Mouse (Mus musculus) brown adipose tissue, adult 24 weeks (tissue): ENCODE measurements around the gene Ttyh1. TPM values are rescaled to one million over a fixed set of nuclear protein-coding genes. Genes with fewer than 3 reads are reported as not detected.
A peak's percentile ranks its signal among the peaks of the same experiment; 100 is the strongest.
"Not testable (repeated sequence)": the region's sequence is repeated elsewhere in the genome, so short reads cannot be mapped to it uniquely, and the experiment has no call there.

Source experiments
- H3K27ac ChIP-seq: fragments of 200-500 bp; replicated peaks from 2 replicates; pipeline ENCODE4 v1.5.1; 2012; ENCODE audit warnings: low read depth, mild to moderate bottlenecking, low read length
- H3K4me1 ChIP-seq: fragments of 200-500 bp; 2 replicates; pipeline ENCODE4 v1.6.1; 2012; ENCODE audit warnings: low read length, mixed read lengths; ENCODE audit not compliant: control insufficient read depth, insufficient read depth, insufficient read length
- H3K4me3 ChIP-seq: fragments of 200-500 bp; 2 replicates; pipeline ENCODE4 v1.5.1; 2012; ENCODE audit warnings: low read depth, mild to moderate bottlenecking, low read length, moderate library complexity; ENCODE audit not compliant: insufficient read depth
- polyA plus RNA-seq: library from polyadenylated mRNA; stranded (reverse); fragments of >200 nt; gene quantifications from 2 replicates; pipeline ENCODE4 v1.2.4, GENCODE M21; 2012; ENCODE audit not compliant: missing spikeins, insufficient read depth, insufficient read length

The Ttyh1 gene
- polyA plus RNA-seq, 1 experiment: 2.3 TPM

GRCm38 (mm10) chr7:4161596-4161995, 42.4 kb downstream of the Ttyh1 start:
- H3K4me1 ChIP-seq, H3K27ac ChIP-seq, H3K4me3 ChIP-seq: not testable (repeated sequence)

- H3K27ac ChIP-seq: 0 out of 2 replicates have a peak overlapping the region, but pooled peaks have one; percentile 1
- 0 out of 2 replicates have a peak, but pooled peaks cover 3% of the 10 kb centered on the region for H3K4me1 ChIP-seq
- H3K4me3 ChIP-seq: peak overlapping the region; percentile 84
Observed at GRCm38 (mm10) chr7:4163571-4164072, 44.4 kb downstream of the Ttyh1 start.

- H3K4me3 ChIP-seq: peak within 1 kb of the TSS; percentile 84
- H3K27ac ChIP-seq: peak within 1 kb of the TSS; percentile 35; the same call in 1 of the 2 replicates
- 0 out of 2 replicates have a peak, but pooled peaks cover 3% of the 10 kb centered on the region for H3K4me1 ChIP-seq
Observed at GRCm38 (mm10) chr7:4164090-4164910, 45.1 kb downstream of the Ttyh1 start, which contains the start of gene Cdc42ep5. Gene Cdc42ep5, minus strand, starts transcription at chr7:4164860.

- Histone ChIP-seq H3K27ac (no peak overlapping the region), H3K4me3 (no peak overlapping the region), H3K4me1 (0 out of 2 replicates have a peak, but pooled peaks cover 3% of the 10 kb centered on the region)
Observed at GRCm38 (mm10) chr7:4165286-4165685, 46.1 kb downstream of the Ttyh1 start.

- H3K4me1 ChIP-seq: 0 out of 2 replicates have a peak, but pooled peaks cover 3% of the 10 kb centered on the region
- H3K27ac ChIP-seq: no peak overlapping the region
- no peak overlapping the region for H3K4me3 ChIP-seq
Observed at GRCm38 (mm10) chr7:4167098-4167497, 47.9 kb downstream of the Ttyh1 start.

GRCm38 (mm10) chr7:4170193-4170938, 51.2 kb downstream of the Ttyh1 start:
- Histone ChIP-seq H3K4me1 (no peaks in the 10 kb centered on the region), H3K27ac (no peak overlapping the region), H3K4me3 (no peak overlapping the region)

- Histone ChIP-seq H3K27ac (no peak overlapping the region), H3K4me1 (no peaks in the 10 kb centered on the region), H3K4me3 (no peak overlapping the region)
Observed at GRCm38 (mm10) chr7:4178438-4178837, 59.2 kb downstream of the Ttyh1 start.

Other genes with a start within 250 kb of the Ttyh1 start
- not detected in 2 replicates for gene Gm14548, start 221.3 kb upstream of the Ttyh1 start, polyA plus RNA-seq
- gene Lilra6, start 203.9 kb upstream of the Ttyh1 start, polyA plus RNA-seq: 0.59 TPM in 1 of 2 replicates, not detected in the other
- 1.6 and 1.7 TPM in 2 replicates for gene Lair1, start 56.2 kb upstream of the Ttyh1 start, polyA plus RNA-seq
- 20.2 and 24.0 TPM in 2 replicates for gene Leng8, start 17.6 kb downstream of the Ttyh1 start, polyA plus RNA-seq
- gene Leng9, start 31.0 kb downstream of the Ttyh1 start, polyA plus RNA-seq: 2.1 and 3.6 TPM in 2 replicates
- 4.0 and 10.1 TPM in 2 replicates for gene Cdc42ep5, start 45.5 kb downstream of the Ttyh1 start, polyA plus RNA-seq
- 0.88 and 1.1 TPM in 2 replicates for gene Lilra5, start 118.3 kb downstream of the Ttyh1 start, polyA plus RNA-seq
- not detected in 2 replicates for gene Ncr1, start 218.3 kb downstream of the Ttyh1 start, polyA plus RNA-seq